Mouse (Mus musculus): ENCODE data around the gene Lrrc10. TPM values are rescaled to one million over a fixed set of nuclear protein-coding genes. Genes with fewer than 3 reads are reported as not detected.

The Lrrc10 gene
- total and polyA plus RNA-seq, 2 experiments from 2014 or later = not detected

GRCm38 (mm10) chr10:117005707-117006464, 39.3 kb upstream of the Lrrc10 start:
- no peak for DNase-seq
- H3K4me1 ChIP-seq (ENCODE audit: insufficient read depth) = no peaks in the 10 kb centered on the region
- H3K4me3 ChIP-seq (ENCODE audit: low read depth, low read length) = no peak overlapping the region
- no peaks in the 10 kb centered on the region for H3K36me3 ChIP-seq (ENCODE audit: insufficient read depth)
- H3K9me3 ChIP-seq (ENCODE audit: low read length) = no peaks in the 10 kb centered on the region
- no peak for TF ChIP-seq CTCF (IDR thresholded peaks at IDR 0.05; ENCODE audit: low read depth)
- H3K9ac ChIP-seq = no peak overlapping the region
- H3K27me3 ChIP-seq (ENCODE audit: insufficient read depth, low read length) = no peaks in the 10 kb centered on the region
- 77% methylated on average over 12 of the region's 12 CpGs for WGBS
- H3K27ac ChIP-seq (ENCODE audit: low read depth, low read length) = no peak overlapping the region
- ATAC-seq = no peak
- no peak overlapping the region for H3K4me2 ChIP-seq (ENCODE audit: low read depth)

GRCm38 (mm10) chr10:117009691-117010090, 35.5 kb upstream of the Lrrc10 start:
- Histone ChIP-seq H3K27ac (ENCODE audit: low read depth, low read length) (no peak overlapping the region), H3K36me3 (ENCODE audit: insufficient read depth) (no peaks in the 10 kb centered on the region), H3K9me3 (ENCODE audit: low read length) (no peaks in the 10 kb centered on the region), H3K4me3 (ENCODE audit: low read depth, low read length) (no peak overlapping the region), H3K4me2 (ENCODE audit: low read depth) (no peak overlapping the region), H3K4me1 (ENCODE audit: insufficient read depth) (no peaks in the 10 kb centered on the region), H3K27me3 (ENCODE audit: insufficient read depth, low read length) (no peaks in the 10 kb centered on the region), H3K9ac (no peak overlapping the region)
- 89% methylated on average over 6 of the region's 6 CpGs for WGBS
- ATAC-seq (no peak), DNase-seq (no peak)
- TF ChIP-seq CTCF (IDR thresholded peaks at IDR 0.05; ENCODE audit: low read depth) = no peak

GRCm38 (mm10) chr10:117011047-117011446, 34.1 kb upstream of the Lrrc10 start:
- H3K4me2 ChIP-seq (ENCODE audit: low read depth) = no peak overlapping the region
- H3K27me3 ChIP-seq (ENCODE audit: insufficient read depth, low read length) = no peaks in the 10 kb centered on the region
- DNase-seq (no peak), ATAC-seq (no peak)
- no peak overlapping the region for H3K4me3 ChIP-seq (ENCODE audit: low read depth, low read length)
- TF ChIP-seq CTCF (IDR thresholded peaks at IDR 0.05; ENCODE audit: low read depth) = no peak
- H3K4me1 ChIP-seq (ENCODE audit: insufficient read depth) = no peaks in the 10 kb centered on the region
- H3K9me3 ChIP-seq (ENCODE audit: low read length) = no peaks in the 10 kb centered on the region
- H3K36me3 ChIP-seq (ENCODE audit: insufficient read depth) = no peaks in the 10 kb centered on the region
- no peak overlapping the region for H3K9ac ChIP-seq
- 52% methylated on average over 8 of the region's 8 CpGs for WGBS
- no peak overlapping the region for H3K27ac ChIP-seq (ENCODE audit: low read depth, low read length)

GRCm38 (mm10) chr10:117013689-117014390, 31.3 kb upstream of the Lrrc10 start:
- no peak overlapping the region for H3K27ac ChIP-seq (ENCODE audit: low read depth, low read length)
- no peaks in the 10 kb centered on the region for H3K27me3 ChIP-seq (ENCODE audit: insufficient read depth, low read length)
- H3K9me3 ChIP-seq (ENCODE audit: low read length) = no peaks in the 10 kb centered on the region
- peak; percentile 62 for DNase-seq
- H3K4me1 ChIP-seq (ENCODE audit: insufficient read depth) = no peaks in the 10 kb centered on the region
- H3K36me3 ChIP-seq (ENCODE audit: insufficient read depth) = no peaks in the 10 kb centered on the region
- no peak overlapping the region for H3K4me3 ChIP-seq (ENCODE audit: low read depth, low read length)
- H3K4me2 ChIP-seq (ENCODE audit: low read depth) = peak overlapping the region; percentile 23
- peak; percentile 95 for ATAC-seq
- TF ChIP-seq CTCF (IDR thresholded peaks at IDR 0.05; ENCODE audit: low read depth) = 0 out of 2 replicates have a peak, but pooled peaks have one; percentile 9
- 29% methylated on average over 12 of the region's 12 CpGs for WGBS
- H3K9ac ChIP-seq = no peak overlapping the region

- peak; percentile 32 for ATAC-seq
- H3K4me1 ChIP-seq (ENCODE audit: insufficient read depth) = no peaks in the 10 kb centered on the region
- H3K4me3 ChIP-seq (ENCODE audit: low read depth, low read length) = no peak overlapping the region
- no peak overlapping the region for H3K9ac ChIP-seq
- DNase-seq = no peak
- H3K27ac ChIP-seq (ENCODE audit: low read depth, low read length) = 0 out of 2 replicates have a peak overlapping the region, but pooled peaks have one; percentile 21
- no peaks in the 10 kb centered on the region for H3K36me3 ChIP-seq (ENCODE audit: insufficient read depth)
- no peaks in the 10 kb centered on the region for H3K27me3 ChIP-seq (ENCODE audit: insufficient read depth, low read length)
- WGBS = 84% methylated on average over 5 of the region's 5 CpGs
- no peak for TF ChIP-seq CTCF (IDR thresholded peaks at IDR 0.05; ENCODE audit: low read depth)
- no peak overlapping the region for H3K4me2 ChIP-seq (ENCODE audit: low read depth)
- no peaks in the 10 kb centered on the region for H3K9me3 ChIP-seq (ENCODE audit: low read length)
Measured at GRCm38 (mm10) chr10:117014565-117014964, 30.6 kb upstream of the Lrrc10 start.

GRCm38 (mm10) chr10:117018281-117018840, 26.8 kb upstream of the Lrrc10 start:
- TF ChIP-seq CTCF (IDR thresholded peaks at IDR 0.05; ENCODE audit: low read depth) = no peak
- no peak for DNase-seq
- Histone ChIP-seq H3K4me1 (ENCODE audit: insufficient read depth) (no peaks in the 10 kb centered on the region), H3K9me3 (ENCODE audit: low read length) (no peaks in the 10 kb centered on the region), H3K36me3 (ENCODE audit: insufficient read depth) (no peaks in the 10 kb centered on the region), H3K27ac (ENCODE audit: low read depth, low read length) (no peak overlapping the region), H3K27me3 (ENCODE audit: insufficient read depth, low read length) (no peaks in the 10 kb centered on the region; the same call in 1 of the 2 replicates), H3K9ac (no peak overlapping the region), H3K4me3 (ENCODE audit: low read depth, low read length) (no peak overlapping the region), H3K4me2 (ENCODE audit: low read depth) (no peak overlapping the region)
- ATAC-seq = no peak
- 42% methylated on average over 7 of the region's 7 CpGs for WGBS

Data from forebrain, postnatal 0 days (tissue).